Mouse (Mus musculus) layer of hippocampus, postnatal 25 days (tissue): ENCODE results near the gene Gm3164. TPM values are rescaled to one million over a fixed set of nuclear protein-coding genes. Genes with fewer than 3 reads are reported as not detected.
"Not testable (repeated sequence)": the region's sequence is repeated elsewhere in the genome, so short reads cannot be mapped to it uniquely, and the experiment has no call there.

Experiments
- DNase-seq, 2 experiments: peaks; one replicate each; pipeline ENCODE4 v3.0.0; 2022; ENCODE audit warnings: mixed read lengths in 2 of 2, low spot score in 1 of 2; ENCODE audit errors: extremely low spot score in 1 of 2
- total RNA-seq, 2 experiments: library from RNA; stranded (reverse); gene quantifications; 2 replicates each; pipeline ENCODE4 v1.2.3; 2021

The Gm3164 gene
- total RNA-seq = 1 to 10 TPM in 1 of 2 experiments, under 1 TPM in 1; 0.32 to 1.4 TPM

GRCm38 (mm10) chr14:4414965-4415835 is at the start of gene Gm3164:
Gene Gm3164, plus strand, starts transcription at chr14:4415448.
- peak in 1 of 2 experiments; percentile 33 for DNase-seq

- DNase-seq = not testable (repeated sequence)
These were observed 46.3 kb upstream of the Gm3164 start for GRCm38 (mm10) chr14:4368991-4369390.

- DNase-seq = not testable (repeated sequence)
These were observed 45.6 kb upstream of the Gm3164 start for GRCm38 (mm10) chr14:4369691-4370090.

- DNase-seq = not testable (repeated sequence)
These were observed 37.4 kb upstream of the Gm3164 start for GRCm38 (mm10) chr14:4377871-4378270.

- DNase-seq = not testable (repeated sequence)
These were observed 29.6 kb upstream of the Gm3164 start for GRCm38 (mm10) chr14:4385606-4386005.

GRCm38 (mm10) chr14:4392841-4393530 is 22.3 kb upstream of the Gm3164 start:
- DNase-seq = not testable (repeated sequence)

GRCm38 (mm10) chr14:4397226-4397625 is 18.0 kb upstream of the Gm3164 start, which contains the start of gene Gm3159:
Gene Gm3159, plus strand, starts transcription at chr14:4397526.
- not testable (repeated sequence) for DNase-seq

GRCm38 (mm10) chr14:4398624-4399023 is 16.6 kb upstream of the Gm3164 start:
- DNase-seq = not testable (repeated sequence)

- DNase-seq = not testable (repeated sequence)
These were observed 15.0 kb upstream of the Gm3164 start for GRCm38 (mm10) chr14:4400115-4400789.

GRCm38 (mm10) chr14:4401245-4401644 is 14.0 kb upstream of the Gm3164 start:
- DNase-seq = not testable (repeated sequence)

- not testable (repeated sequence) for DNase-seq
These were observed 11.4 kb upstream of the Gm3164 start for GRCm38 (mm10) chr14:4403840-4404239.

- not testable (repeated sequence) for DNase-seq
These were observed 5.3 kb upstream of the Gm3164 start for GRCm38 (mm10) chr14:4409939-4410338.

- DNase-seq = not testable (repeated sequence)
These were observed 15.4 kb downstream of the Gm3164 start, which contains the start of gene Gm3173 for GRCm38 (mm10) chr14:4430692-4431091. Gene Gm3173, plus strand, starts transcription at chr14:4430992.

- DNase-seq = not testable (repeated sequence)
These were observed 66.2 kb downstream of the Gm3164 start, which contains the start of gene Gm3182 for GRCm38 (mm10) chr14:4481445-4481844. Gene Gm3182, plus strand, starts transcription at chr14:4481745.

Other genes starting within 250 kb of the Gm3164 start
- 1 to 10 TPM in 1 of 2 experiments, under 1 TPM in 1; 0.66 to 1.0 TPM for gene Gm2974, start 232.9 kb upstream of the Gm3164 start, total RNA-seq
- gene Gm3138, start 165.8 kb upstream of the Gm3164 start, total RNA-seq = not detected
- gene Gm3149, start 98.2 kb upstream of the Gm3164 start, total RNA-seq = not detected
- under 1 TPM; 0.79 to 0.96 TPM for gene 2610042L04Rik, start 80.7 kb upstream of the Gm3164 start, total RNA-seq
- not detected for gene Gm3159, start 17.9 kb upstream of the Gm3164 start, total RNA-seq
- not detected for gene Gm3173, start 15.5 kb downstream of the Gm3164 start, total RNA-seq
- gene Gm3182, start 66.3 kb downstream of the Gm3164 start, total RNA-seq = not detected
- not detected for gene Gm3047, start 140.0 kb downstream of the Gm3164 start, total RNA-seq
- under 1 TPM; 0.39 to 0.61 TPM for gene Gm8159, start 216.9 kb downstream of the Gm3164 start, total RNA-seq
- gene Gm3239, start 248.7 kb downstream of the Gm3164 start, total RNA-seq = under 1 TPM in 1 of 2 experiments, not detected in 1; 0.42 TPM